8 mouse cellular contexts compared by ENCODE assay signal in the genomic region with DNA sequence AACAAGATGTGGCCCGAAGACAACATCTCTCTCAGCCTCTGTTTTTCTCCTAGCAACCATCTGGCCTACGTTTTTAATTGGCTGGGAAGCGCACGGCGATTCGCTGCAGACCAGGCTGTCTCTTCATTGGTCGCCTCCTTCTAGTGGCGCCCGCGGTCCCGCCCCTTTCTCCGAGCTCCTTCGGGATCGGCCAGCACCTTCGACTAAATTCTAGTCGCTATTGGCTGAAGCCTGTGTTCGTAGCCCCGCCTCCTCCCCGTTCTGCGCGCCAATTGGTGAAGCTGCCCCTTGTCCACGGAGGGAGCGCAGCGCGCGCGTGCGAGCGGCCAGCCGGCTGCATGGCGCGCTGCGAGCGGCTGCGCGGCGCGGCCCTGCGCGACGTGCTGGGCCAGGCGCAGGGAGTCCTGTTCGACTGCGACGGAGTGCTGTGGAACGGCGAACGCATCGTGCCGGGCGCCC. TPM values are rescaled to one million over a fixed set of nuclear protein-coding genes. Genes with fewer than 3 reads are reported as not detected.
A peak's percentile ranks its signal among the peaks of the same experiment; 100 is the strongest.
DNase-seq lines count a peak whose midpoint lies in the region; ATAC-seq and TF ChIP-seq lines count a peak whose summit lies in the region.

A gene (plus strand): TSS at position 288 of the 459 bp plus-strand sequence.

- peak within 1 kb of the TSS; percentile 76 for H3K27ac ChIP-seq in cortical plate, adult 2 months (ENCODE audit: insufficient read depth, low read length)
- peak within 1 kb of the TSS; percentile 63 for H3K27ac ChIP-seq in gastrocnemius, adult 2 months
- H3K27ac ChIP-seq in hindbrain, postnatal 0 days: peak within 1 kb of the TSS; percentile 98

- TF ChIP-seq CTCF in cortical plate, adult 2 months (IDR thresholded peaks at IDR 0.05; ENCODE audit: extremely low read depth, insufficient read depth, low read length): no peak
- no peak for TF ChIP-seq CTCF in gastrocnemius, adult 2 months (IDR thresholded peaks at IDR 0.05)
- TF ChIP-seq CTCF in hindbrain, postnatal 0 days (IDR thresholded peaks at IDR 0.05; ENCODE audit: low read depth): no peak

- H3K27me3 ChIP-seq in hindbrain, postnatal 0 days (ENCODE audit: insufficient read depth, low read length): no peaks in the 10 kb centered on the region

- no peaks in the 10 kb centered on the region for H3K9me3 ChIP-seq in hindbrain, postnatal 0 days (ENCODE audit: low read length)

- ATAC-seq in hindbrain, postnatal 0 days: peak; percentile 95

- H3K4me2 ChIP-seq in hindbrain, postnatal 0 days (ENCODE audit: low read depth, low read length): peak within 1 kb of the TSS; percentile 86

- H3K9ac ChIP-seq in hindbrain, postnatal 0 days (replicated peaks; ENCODE audit: low read length): peak within 1 kb of the TSS; percentile 86

- DNase-seq in adrenal gland, adult (ENCODE audit: inconsistent age in 2 of 2, low spot score in 1 of 2): peak; percentile 95
- DNase-seq in gastrocnemius, adult 2 months: peak; percentile 96
- peak; percentile 99 for DNase-seq in hindbrain, postnatal 0 days (ENCODE audit: low spot score)
- DNase-seq in left cerebral cortex, adult 18-20 months (ENCODE audit: low spot score in 2 of 2): peak; percentile 94 to 98
- DNase-seq in lung, postnatal 4 days: peak; percentile 95 to 98
- peak; percentile 98 for DNase-seq in retina, postnatal 7 days (ENCODE audit: low read depth, low spot score)
- DNase-seq in urinary bladder, postnatal 10 days (ENCODE audit: low spot score): peak; percentile 74

- under 1% methylated on average over 51 of the region's 51 CpGs for WGBS in hindbrain, postnatal 0 days

- H3K4me3 ChIP-seq in cortical plate, adult 2 months (ENCODE audit: insufficient read depth, low read length): peak within 1 kb of the TSS; percentile 87
- H3K4me3 ChIP-seq in gastrocnemius, adult 2 months: peak within 1 kb of the TSS; percentile 74
- H3K4me3 ChIP-seq in hindbrain, postnatal 0 days (ENCODE audit: low read length): peak within 1 kb of the TSS; percentile 71

- peaks cover 6% of the 10 kb centered on the region for H3K4me1 ChIP-seq in cortical plate, adult 2 months (ENCODE audit: control insufficient read depth, insufficient read depth, low read length)
- peaks cover 20% of the 10 kb centered on the region for H3K4me1 ChIP-seq in hindbrain, postnatal 0 days (ENCODE audit: insufficient read depth, low read length)

- no peaks in the 10 kb centered on the region; the same call in 1 of the 2 replicates for H3K36me3 ChIP-seq in hindbrain, postnatal 0 days (ENCODE audit: insufficient read depth, low read length)

- peak; percentile 72 for TF ChIP-seq POLR2A in cortical plate, adult 2 months (IDR thresholded peaks at IDR 0.05; ENCODE audit: extremely low read depth, insufficient read depth, low read length)

- intact Hi-C loops in gastrocnemius, adult 2 months (cut with DNase I): loop anchor here (5.0 kb wide), 1 partner anchor 159 kb away; no protein-coding TSS in a partner anchor

RNA-seq across cellular contexts. Expression of the gene that starts here (rescaled TPM):
- polyA plus RNA-seq in cortical plate, adult 2 months (2012; rRNA removed): 226 and 238 TPM in 2 replicates
- 1 to 10 TPM; 1.1 to 1.4 TPM for total RNA-seq in gastrocnemius, adult 2 months (2021)
- total RNA-seq in hindbrain, postnatal 0 days (2014; rRNA removed): 300 and 339 TPM in 2 replicates
- 124 and 141 TPM in 2 replicates for polyA plus RNA-seq in hindbrain, postnatal 0 days (2015; fragmentation: Nextera tagmentation; extraction: Ambion mirVana)
- total RNA-seq in left cerebral cortex, adult 18-20 months (2021): 100 to 1,000 TPM; 178 to 191 TPM

Comparison
In these comparisons a context has a peak if more than half of its experiments do, and no peak if none do; other contexts are left out.
1. Peak in every context shown above with its lines: DNase-seq, ATAC-seq, H3K4me3 ChIP-seq and H3K27ac ChIP-seq.
2. RNA of the gene that starts here (total RNA-seq): 300 to 339 TPM in hindbrain, postnatal 0 days and 178 to 191 TPM in left cerebral cortex, adult 18-20 months; 1.1 to 1.4 TPM in gastrocnemius, adult 2 months; every median in the first group is over 10 times any median in the second.